Mouse (Mus musculus) liver, adult 10 weeks (tissue): ENCODE measurements around the gene Il18rap. TPM values are rescaled to one million over a fixed set of nuclear protein-coding genes. Genes with fewer than 3 reads are reported as not detected.

Experiments used
- polyA plus RNA-seq: library from polyadenylated mRNA; stranded (reverse); fragments of 350-450 nt; fragmentation: Illumina TruSeq; extraction: RNeasy Lipid Tissue Mini Kit (QIAGEN cat#74804); gene quantifications from one replicate; pipeline ENCODE4 v1.2.3, GENCODE M21; 2014; ENCODE audit warnings: low read depth, low replicate concordance

Il18rap gene
- 0.32 TPM for polyA plus RNA-seq

GRCm38 (mm10) chr1:40514851-40515585, at the start of gene Il18rap:
Il18rap (plus strand) TSS chr1:40515362.

DNA sequence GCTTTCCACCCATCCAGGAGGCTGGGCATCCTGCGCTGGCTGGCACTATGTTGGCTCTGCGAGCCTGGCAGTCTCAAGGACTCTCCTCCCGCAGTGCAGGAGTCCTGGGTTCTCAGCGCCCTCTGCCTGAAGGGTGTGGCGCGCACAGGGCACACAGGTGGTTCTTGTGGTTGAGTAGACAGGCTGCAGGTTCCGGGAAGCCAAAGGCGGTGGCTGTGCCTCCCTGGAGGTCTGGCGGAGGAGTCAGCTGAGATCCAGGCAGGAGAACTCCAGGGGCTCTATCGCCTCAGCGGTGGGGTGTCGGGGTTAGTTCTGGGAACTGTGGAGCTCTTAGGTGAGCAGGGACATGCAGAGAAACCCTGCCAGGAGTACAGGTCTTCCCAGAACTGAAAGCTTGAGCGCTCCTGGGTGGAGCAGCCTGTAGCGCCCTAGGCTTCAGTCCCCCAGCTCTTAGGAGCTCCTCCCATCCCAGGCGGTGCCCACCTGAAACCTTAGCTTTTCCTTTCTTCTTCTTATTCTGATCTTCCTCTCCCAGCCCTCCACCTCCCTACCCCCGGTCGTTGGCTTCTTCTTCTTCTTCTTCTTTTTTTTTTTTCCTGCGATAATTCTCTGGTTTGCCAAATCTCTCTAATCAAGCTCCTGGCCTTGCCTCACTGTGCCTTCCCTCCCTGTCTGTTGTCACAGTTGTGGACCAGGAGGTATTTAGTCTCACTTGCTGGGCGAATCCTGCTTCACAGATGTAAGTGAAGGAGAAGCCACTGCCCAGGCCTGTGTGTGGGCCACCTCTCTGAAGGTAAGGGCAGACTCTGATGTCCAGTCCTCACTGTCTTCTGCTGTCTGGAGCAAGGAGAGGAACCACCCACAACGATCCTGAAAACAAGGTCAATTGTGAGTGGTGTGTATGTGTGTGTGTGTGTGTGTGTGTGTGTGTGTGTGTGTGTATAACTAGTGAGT, 49.4 kb upstream of the Il18rap start, which contains the start of gene Il18r1:
Gene Il18r1 (plus strand): TSS at position 76 of the 954 bp plus-strand sequence.

GRCm38 (mm10) chr1:40579784-40580183, 64.6 kb downstream of the Il18rap start, which contains the start of gene Slc9a4:
Slc9a4 (plus strand) TSS chr1:40580081.

Other genes starting within 250 kb of the Il18rap start
- 0.26 TPM for gene Il1rl2, start 190.8 kb upstream of the Il18rap start, polyA plus RNA-seq
- not detected for gene Il1rl1, start 85.8 kb upstream of the Il18rap start, polyA plus RNA-seq
- 0.87 TPM for gene Il18r1, start 49.8 kb upstream of the Il18rap start, polyA plus RNA-seq
- gene Slc9a4, start 64.7 kb downstream of the Il18rap start, polyA plus RNA-seq: not detected
- not detected for gene Slc9a2, start 165.2 kb downstream of the Il18rap start, polyA plus RNA-seq